7 mouse cellular contexts compared by ENCODE assay signal in the genomic region with DNA sequence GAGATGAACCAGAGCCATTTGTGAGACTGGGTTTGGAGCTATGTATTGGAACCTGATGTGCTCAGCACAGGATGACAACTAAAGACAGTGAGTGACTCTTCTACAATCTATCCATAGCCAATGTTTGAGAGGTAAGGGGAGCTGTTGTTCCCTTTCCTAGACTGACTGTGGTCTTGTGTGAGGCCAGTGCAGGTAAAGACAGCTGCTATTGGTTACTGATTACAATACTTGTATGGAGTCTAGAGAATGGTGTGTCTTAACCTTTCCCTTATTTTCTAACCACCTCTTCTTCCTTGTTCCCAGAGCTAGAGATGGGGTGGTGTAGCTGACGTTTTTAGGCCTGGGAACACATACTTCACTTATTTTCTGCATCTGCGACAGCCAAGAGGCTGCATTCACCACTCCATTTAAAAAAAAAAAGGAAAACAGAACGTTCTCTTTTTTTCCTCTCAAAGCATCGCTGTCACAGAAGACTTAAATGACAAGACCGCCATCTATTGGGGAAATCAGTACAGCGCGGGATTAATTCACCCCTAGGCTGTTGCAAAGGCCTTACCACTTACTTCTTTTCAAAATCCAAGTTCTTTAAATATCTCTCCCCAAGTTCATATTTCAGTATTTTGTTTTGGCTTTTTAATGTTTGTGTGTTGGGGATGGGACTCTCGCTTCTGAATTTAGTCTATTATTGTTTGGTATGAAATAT. TPM values are rescaled to one million over a fixed set of nuclear protein-coding genes. Genes with fewer than 3 reads are reported as not detected.
A peak's percentile ranks its signal among the peaks of the same experiment; 100 is the strongest.
DNase-seq lines count a peak whose midpoint lies in the region; ATAC-seq lines count a peak whose summit lies in the region.

No protein-coding gene starts in this region.

- peak overlapping the region; percentile 84 for H3K4me2 ChIP-seq in hindbrain, embryonic 15.5 days

- 2% methylated on average over 8 of the region's 8 CpGs for WGBS in hindbrain, embryonic 15.5 days

- H3K4me3 ChIP-seq in hindbrain, embryonic 15.5 days, result peak overlapping the region; percentile 53

- peaks cover 4% of the 10 kb centered on the region for H3K36me3 ChIP-seq in hindbrain, embryonic 15.5 days

- peak overlapping the region; percentile 58 for H3K9ac ChIP-seq in hindbrain, embryonic 15.5 days

- no peaks in the 10 kb centered on the region for H3K27me3 ChIP-seq in hindbrain, embryonic 15.5 days

- peaks cover 17% of the 10 kb centered on the region for H3K4me1 ChIP-seq in hindbrain, embryonic 15.5 days (replicated peaks)

- peak; percentile 88 for DNase-seq in R1 (ENCODE audit: low read depth, low spot score)
- DNase-seq in cerebellum, adult 8-10 months, result peak; percentile 48
- DNase-seq in frontal cortex, adult 2 months (ENCODE audit: extremely low spot score in 1 of 2, low spot score in 1 of 2), result peak; percentile 52 to 89
- DNase-seq in left cerebral cortex, adult 11 months (ENCODE audit: low spot score), result peak; percentile 65
- DNase-seq in lung, postnatal 36 days, result peak; percentile 89
- DNase-seq in retina, postnatal 7 days (ENCODE audit: low read depth, low spot score), result peak; percentile 62

- peak overlapping the region; percentile 77 for H3K27ac ChIP-seq in hindbrain, embryonic 15.5 days (replicated peaks)

- H3K9me3 ChIP-seq in hindbrain, embryonic 15.5 days, result no peaks in the 10 kb centered on the region

- ATAC-seq in hindbrain, embryonic 15.5 days (ENCODE audit: low FRiP score, low read depth), result peak; percentile 44

RNA-seq across cellular contexts. Expression of gene Zfp52, which starts 19.8 kb away (rescaled TPM):
- 2.8 and 3.4 TPM in 2 replicates for polyA plus RNA-seq in frontal cortex, adult 2 months (2012; rRNA removed)
- 2.2 and 2.3 TPM in 2 replicates for polyA plus RNA-seq in hindbrain, embryonic 15.5 days (2015; fragmentation: Nextera tagmentation; extraction: Ambion mirVana)

RNA-seq across cellular contexts. Expression of gene Zfp53, which starts 26.8 kb away (rescaled TPM):
- polyA plus RNA-seq in frontal cortex, adult 2 months (2012; rRNA removed), result 2.9 and 3.5 TPM in 2 replicates
- 9.4 and 9.5 TPM in 2 replicates for polyA plus RNA-seq in hindbrain, embryonic 15.5 days (2015; fragmentation: Nextera tagmentation; extraction: Ambion mirVana)

RNA-seq across cellular contexts. Expression of gene Zfp948, which starts 51.3 kb away (rescaled TPM):
- polyA plus RNA-seq in frontal cortex, adult 2 months (2012; rRNA removed), result 10.0 and 12.3 TPM in 2 replicates
- 19.2 and 20.5 TPM in 2 replicates for polyA plus RNA-seq in hindbrain, embryonic 15.5 days (2015; fragmentation: Nextera tagmentation; extraction: Ambion mirVana)

Comparison
In these comparisons a context has a peak if more than half of its experiments do, and no peak if none do; other contexts are left out.
1. Peak in every context shown above with its lines: DNase-seq, ATAC-seq, H3K4me3 ChIP-seq and H3K27ac ChIP-seq.